Mouse (Mus musculus): Measurements from ENCODE around the gene Slc7a6.
A peak's percentile ranks its signal among the peaks of the same experiment; 100 is the strongest.

Slc7a6 gene

GRCm38 (mm10) chr8:106140191-106140590 lies 28.5 kb upstream of the Slc7a6 start:
- no peak for DNase-seq (ENCODE audit: low spot score in 2 of 2)

- DNase-seq (ENCODE audit: low spot score in 2 of 2), result peak; percentile 69 to 81
Measured at GRCm38 (mm10) chr8:106140769-106141168, 27.9 kb upstream of the Slc7a6 start.

GRCm38 (mm10) chr8:106145331-106145730 lies 23.3 kb upstream of the Slc7a6 start:
- no peak for DNase-seq (ENCODE audit: low spot score in 2 of 2)

GRCm38 (mm10) chr8:106146014-106146413 lies 22.6 kb upstream of the Slc7a6 start:
- DNase-seq (ENCODE audit: low spot score in 2 of 2), result no peak

- no peak for DNase-seq (ENCODE audit: low spot score in 2 of 2)
Measured at GRCm38 (mm10) chr8:106147868-106148565, 20.6 kb upstream of the Slc7a6 start.

GRCm38 (mm10) chr8:106149025-106149424 lies 19.6 kb upstream of the Slc7a6 start:
- DNase-seq (ENCODE audit: low spot score in 2 of 2), result no peak

GRCm38 (mm10) chr8:106149801-106150652 lies 18.6 kb upstream of the Slc7a6 start, which contains the start of gene Pla2g15:
Gene Pla2g15, plus strand, starts transcription at chr8:106150399.
- peak; percentile 85 to 91 for DNase-seq (ENCODE audit: low spot score in 2 of 2)

GRCm38 (mm10) chr8:106150653-106151000 lies 18.0 kb upstream of the Slc7a6 start:
- DNase-seq (ENCODE audit: low spot score in 2 of 2), result no peak

- DNase-seq (ENCODE audit: low spot score in 2 of 2), result no peak
Measured at GRCm38 (mm10) chr8:106151041-106151440, 17.6 kb upstream of the Slc7a6 start.

GRCm38 (mm10) chr8:106152876-106153275 lies 15.8 kb upstream of the Slc7a6 start:
- DNase-seq (ENCODE audit: low spot score in 2 of 2), result no peak

- no peak for DNase-seq (ENCODE audit: low spot score in 2 of 2)
Measured at GRCm38 (mm10) chr8:106157419-106157818, 11.2 kb upstream of the Slc7a6 start.

- no peak for DNase-seq (ENCODE audit: low spot score in 2 of 2)
Measured at GRCm38 (mm10) chr8:106158381-106158780, 10.3 kb upstream of the Slc7a6 start.

GRCm38 (mm10) chr8:106159876-106160275 lies 8.8 kb upstream of the Slc7a6 start:
- DNase-seq (ENCODE audit: low spot score in 2 of 2), result no peak

GRCm38 (mm10) chr8:106163251-106163650 lies 5.4 kb upstream of the Slc7a6 start:
- no peak for DNase-seq (ENCODE audit: low spot score in 2 of 2)

GRCm38 (mm10) chr8:106165460-106165859 lies 3.2 kb upstream of the Slc7a6 start:
- DNase-seq (ENCODE audit: low spot score in 2 of 2), result peak in 1 of 2 experiments; percentile 77

GRCm38 (mm10) chr8:106169017-106169933 lies 618 bp downstream of the Slc7a6 start:
- peak in 1 of 2 experiments; percentile 68 for DNase-seq (ENCODE audit: low spot score in 2 of 2)

GRCm38 (mm10) chr8:106169934-106170480 lies 1.4 kb downstream of the Slc7a6 start:
- DNase-seq (ENCODE audit: low spot score in 2 of 2), result no peak

GRCm38 (mm10) chr8:106173566-106173965 lies 4.9 kb downstream of the Slc7a6 start:
- no peak for DNase-seq (ENCODE audit: low spot score in 2 of 2)

- no peak for DNase-seq (ENCODE audit: low spot score in 2 of 2)
Measured at GRCm38 (mm10) chr8:106176891-106177290, 8.2 kb downstream of the Slc7a6 start.

GRCm38 (mm10) chr8:106177594-106177993 lies 8.9 kb downstream of the Slc7a6 start:
- DNase-seq (ENCODE audit: low spot score in 2 of 2), result no peak

GRCm38 (mm10) chr8:106178428-106178827 lies 9.8 kb downstream of the Slc7a6 start:
- DNase-seq (ENCODE audit: low spot score in 2 of 2), result no peak
